Mouse (Mus musculus): Measurements from ENCODE around the gene Exd1. TPM values are rescaled to one million over a fixed set of nuclear protein-coding genes. Genes with fewer than 3 reads are reported as not detected.

Exd1 gene
- total RNA-seq, 1 experiment from 2014 or later: not detected

- no peak for ATAC-seq (replicated peaks in 1 of 2; ENCODE audit: insufficient read depth in 1 of 2, low FRiP score in 2 of 2, low TSS enrichment in 1 of 2, low read depth in 1 of 2, poor library complexity in 2 of 2, severe bottlenecking in 2 of 2)
These were observed 60.9 kb downstream of the Exd1 start for GRCm38 (mm10) chr2:119486488-119486887.

- ATAC-seq (replicated peaks in 1 of 2; ENCODE audit: insufficient read depth in 1 of 2, low FRiP score in 2 of 2, low TSS enrichment in 1 of 2, low read depth in 1 of 2, poor library complexity in 2 of 2, severe bottlenecking in 2 of 2): no peak
These were observed 65.1 kb downstream of the Exd1 start for GRCm38 (mm10) chr2:119482307-119482706.

GRCm38 (mm10) chr2:119478397-119478749, 69.1 kb downstream of the Exd1 start:
- no peak for ATAC-seq (replicated peaks in 1 of 2; ENCODE audit: insufficient read depth in 1 of 2, low FRiP score in 2 of 2, low TSS enrichment in 1 of 2, low read depth in 1 of 2, poor library complexity in 2 of 2, severe bottlenecking in 2 of 2)

DNA sequence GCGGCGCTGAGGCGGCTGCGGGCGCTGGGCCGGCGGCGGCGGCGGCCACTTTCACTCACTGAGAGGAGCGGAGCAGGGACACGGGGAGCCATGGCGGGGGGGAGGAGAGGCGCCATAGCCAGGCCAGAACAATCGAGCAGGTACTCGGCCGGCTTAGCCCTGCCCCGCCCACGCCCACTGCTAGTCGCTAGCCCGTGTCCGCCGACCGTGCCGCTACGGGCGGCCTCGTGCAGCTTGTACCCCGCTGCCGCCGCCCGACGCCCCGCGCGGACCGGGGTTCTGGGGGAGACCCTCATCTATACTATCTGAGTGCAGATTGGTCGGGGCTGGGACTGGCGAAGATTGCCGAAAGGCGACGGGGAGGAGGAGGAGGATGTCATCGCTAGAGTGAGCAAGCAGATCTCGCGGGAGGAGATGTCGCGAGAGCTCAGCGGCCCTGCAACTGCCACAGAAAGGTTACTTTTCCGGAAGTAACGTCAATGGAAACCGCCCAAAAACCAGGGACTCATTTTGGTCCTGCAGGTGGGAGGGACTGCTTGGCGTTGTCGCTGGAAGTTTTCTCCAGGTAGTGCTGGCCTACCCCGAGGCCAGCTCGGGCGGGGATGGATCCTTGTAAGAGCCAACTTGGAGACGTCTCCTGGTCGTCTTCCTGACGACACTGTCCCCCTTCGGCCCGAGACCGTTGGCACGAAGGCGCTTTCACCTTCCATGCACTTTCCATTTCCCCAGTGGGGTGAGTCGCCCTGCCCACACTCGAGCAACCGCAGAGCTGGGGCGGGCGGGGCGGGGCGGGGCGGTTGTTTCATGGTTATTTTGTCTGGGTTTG, 69.6 kb downstream of the Exd1 start, which contains the start of gene Ino80:
Ino80 (minus strand) TSS at position 117 of the 826 bp plus-strand sequence.
- peak; percentile 88 to 93 for ATAC-seq (replicated peaks in 1 of 2; ENCODE audit: insufficient read depth in 1 of 2, low FRiP score in 2 of 2, low TSS enrichment in 1 of 2, low read depth in 1 of 2, poor library complexity in 2 of 2, severe bottlenecking in 2 of 2)

DNA sequence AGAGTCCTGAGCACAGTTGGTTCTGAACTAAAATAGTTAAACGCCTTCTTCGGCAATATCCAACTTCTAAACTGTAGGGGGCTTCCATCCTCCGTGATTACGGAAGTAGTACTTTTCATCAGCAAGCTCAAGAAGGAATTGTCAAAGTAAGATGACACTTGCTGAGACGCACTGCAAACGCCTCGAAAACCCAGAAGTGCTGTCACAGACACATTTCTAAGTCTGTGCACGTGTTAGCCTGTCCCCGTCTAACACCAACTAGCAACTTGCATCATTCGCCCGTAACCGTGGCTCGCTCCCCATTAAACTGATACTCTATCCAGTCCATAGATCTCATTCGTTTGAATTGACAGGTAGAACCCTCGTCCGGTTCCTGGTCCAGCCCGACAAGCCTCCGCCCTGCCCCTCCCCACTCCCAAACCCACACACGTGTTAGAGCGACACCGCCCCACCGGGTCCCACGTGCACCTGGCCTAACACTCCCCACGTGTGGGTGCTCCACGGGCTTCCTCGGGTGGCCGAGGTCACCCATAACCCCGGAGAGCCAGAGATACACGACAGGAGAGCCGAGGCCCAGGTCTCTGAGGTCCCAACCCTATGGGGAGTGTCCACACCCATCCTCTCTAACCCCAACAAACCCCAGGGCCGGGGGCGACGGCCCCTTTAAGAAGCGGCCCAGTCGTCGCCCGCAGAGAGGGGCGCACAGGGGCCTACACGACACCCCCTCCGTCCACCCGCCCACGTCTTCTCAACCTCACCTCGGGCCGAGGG, 70.6 kb downstream of the Exd1 start:
- peak; percentile 25 to 50 for ATAC-seq (replicated peaks in 1 of 2; ENCODE audit: insufficient read depth in 1 of 2, low FRiP score in 2 of 2, low TSS enrichment in 1 of 2, low read depth in 1 of 2, poor library complexity in 2 of 2, severe bottlenecking in 2 of 2)

- no peak for ATAC-seq (replicated peaks in 1 of 2; ENCODE audit: insufficient read depth in 1 of 2, low FRiP score in 2 of 2, low TSS enrichment in 1 of 2, low read depth in 1 of 2, poor library complexity in 2 of 2, severe bottlenecking in 2 of 2)
These were observed 71.3 kb downstream of the Exd1 start for GRCm38 (mm10) chr2:119476166-119476565.

Other genes starting within 250 kb of the Exd1 start
- gene Dll4, start 221.8 kb downstream of the Exd1 start, total RNA-seq (2017): 0.13 and 0.25 TPM in 2 replicates
- gene Chac1, start 196.4 kb downstream of the Exd1 start, total RNA-seq (2017): 0.40 TPM in 1 of 2 replicates, not detected in the other
- gene Ino80, start 69.9 kb downstream of the Exd1 start, total RNA-seq (2017): 23.4 and 35.3 TPM in 2 replicates
- 51.5 and 65.8 TPM in 2 replicates for gene Chp1, start 70 bp upstream of the Exd1 start, total RNA-seq (2017)
- gene Nusap1, start 70.7 kb upstream of the Exd1 start, total RNA-seq (2017): 80.2 and 97.9 TPM in 2 replicates
- 20.5 and 22.9 TPM in 2 replicates for gene Oip5, start 70.8 kb upstream of the Exd1 start, total RNA-seq (2017)
- 22.4 and 27.0 TPM in 2 replicates for gene Ndufaf1, start 115.2 kb upstream of the Exd1 start, total RNA-seq (2017)
- gene Rtf1, start 127.4 kb upstream of the Exd1 start, total RNA-seq (2017): 33.1 and 44.5 TPM in 2 replicates
- gene Itpka, start 194.7 kb upstream of the Exd1 start, total RNA-seq (2017): 1.7 TPM in 1 of 2 replicates, not detected in the other
- gene Ltk, start 212.8 kb upstream of the Exd1 start, total RNA-seq (2017): not detected in 2 replicates
- 9.2 and 10.5 TPM in 2 replicates for gene Rpap1, start 239.9 kb upstream of the Exd1 start, total RNA-seq (2017)